Mouse (Mus musculus): Measurements from ENCODE around the gene Pmepa1.

- no peak for TF ChIP-seq EP300 (optimal IDR thresholded peaks at IDR 0.05)
- no peak for TF ChIP-seq CTCF (IDR thresholded peaks at IDR 0.05; ENCODE audit: low read depth)
Measured at GRCm38 (mm10) chr2:173265468-173266265, 10.7 kb downstream of the Pmepa1 start.

All from stomach, postnatal 0 days (tissue).